Mouse (Mus musculus) bone marrow, adult 2 months (tissue): ENCODE measurements around the gene Pced1b. TPM values are rescaled to one million over a fixed set of nuclear protein-coding genes. Genes with fewer than 3 reads are reported as not detected.
"Not testable (repeated sequence)": the region's sequence is repeated elsewhere in the genome, so short reads cannot be mapped to it uniquely, and the experiment has no call there.

Source experiments
- H3K27ac ChIP-seq: fragments of 200-500 bp; 2 replicates; pipeline ENCODE4 v1.5.1; 2012; ENCODE audit warnings: low read depth, mild to moderate bottlenecking, control low read depth, inconsistent platforms, low read length; ENCODE audit not compliant: control insufficient read depth, poor library complexity, insufficient read depth
- H3K4me1 ChIP-seq: fragments of 200-500 bp; 2 replicates; pipeline ENCODE4 v1.6.1; 2011; ENCODE audit warnings: low read length; ENCODE audit not compliant: control insufficient read depth, insufficient read depth
- H3K4me3 ChIP-seq: fragments of 200-500 bp; replicated peaks from 2 replicates; pipeline ENCODE3; 2011; ENCODE audit warnings: mild to moderate bottlenecking, low read depth, low read length, control low read depth; ENCODE audit not compliant: control insufficient read depth
- CTCF ChIP-seq: fragments of 200-500 bp; IDR thresholded peaks from 2 replicates; pipeline ENCODE4 v1.5.1; 2011; ENCODE audit warnings: low read length, control low read depth; ENCODE audit not compliant: control insufficient read depth, insufficient read depth
- POLR2A ChIP-seq: fragments of 200-500 bp; IDR thresholded peaks from 2 replicates; pipeline ENCODE4 v1.6.1; 2011; ENCODE audit warnings: low read depth, mild to moderate bottlenecking, control low read depth, low read length, borderline replicate concordance; ENCODE audit not compliant: control insufficient read depth
- WGBS: fragments of 180-500 bp; shearing (Covaris S2); methylation state at CpG from one replicate; pipeline ENCODE4 v1.1.7; 2018; 5-methylcytosine and 5-hydroxymethylcytosine counted together
- polyA plus RNA-seq: library from polyadenylated mRNA; stranded (reverse); fragments of >200 nt; gene quantifications from 2 replicates; pipeline ENCODE4 v1.2.4, GENCODE M21; 2011; ENCODE audit warnings: low replicate concordance; ENCODE audit not compliant: missing spikeins, insufficient read depth, insufficient read length

Pced1b gene
- polyA plus RNA-seq, 1 experiment, result 19.7 TPM

- WGBS, result 51% methylated on average over 9 of the region's 9 CpGs
- Histone ChIP-seq H3K4me1 (peaks cover 4% of the 10 kb centered on the region), H3K27ac (no peak overlapping the region), H3K4me3 (no peak overlapping the region)
- TF ChIP-seq POLR2A (no peak), CTCF (no peak)
These were observed 108.9 kb downstream of the Pced1b start for GRCm38 (mm10) chr15:97355676-97356303.

- Histone ChIP-seq H3K4me1 (peaks cover 1% of the 10 kb centered on the region; the same call in 1 of the 2 replicates), H3K27ac (no peak overlapping the region), H3K4me3 (no peak overlapping the region)
- TF ChIP-seq POLR2A (no peak), CTCF (no peak)
- 97% methylated on average over 1 of the region's 1 CpGs for WGBS
These were observed 110.1 kb downstream of the Pced1b start for GRCm38 (mm10) chr15:97357016-97357415.

- no peak for TF ChIP-seq CTCF
- peak; percentile 51; the same call in 1 of the 2 replicates for TF ChIP-seq POLR2A
- Histone ChIP-seq H3K4me1 (peaks cover 3% of the 10 kb centered on the region; the same call in 1 of the 2 replicates), H3K4me3 (peak overlapping the region; percentile 84), H3K27ac (peak overlapping the region; percentile 91)
- WGBS, result 2% methylated on average over 23 of the region's 23 CpGs
These were observed 114.2 kb downstream of the Pced1b start for GRCm38 (mm10) chr15:97360842-97361770.

GRCm38 (mm10) chr15:97361771-97362171, 114.9 kb downstream of the Pced1b start:
- 2% methylated on average over 8 of the region's 8 CpGs for WGBS
- Histone ChIP-seq H3K4me1 (peaks cover 3% of the 10 kb centered on the region; the same call in 1 of the 2 replicates), H3K27ac (peak overlapping the region; percentile 91), H3K4me3 (peak overlapping the region; percentile 45)
- TF ChIP-seq CTCF (0 out of 2 replicates have a peak, but pooled peaks have one; percentile 27), POLR2A (no peak)

GRCm38 (mm10) chr15:97364271-97364670, 117.4 kb downstream of the Pced1b start:
- 60% methylated on average over 3 of the region's 3 CpGs for WGBS
- not testable (repeated sequence) for H3K27ac ChIP-seq, H3K4me3 ChIP-seq

GRCm38 (mm10) chr15:97364968-97365367, 118.1 kb downstream of the Pced1b start:
- Histone ChIP-seq H3K4me3 (no peak overlapping the region), H3K4me1 (peaks cover 3% of the 10 kb centered on the region; the same call in 1 of the 2 replicates), H3K27ac (no peak overlapping the region)
- WGBS, result 89% methylated on average over 8 of the region's 8 CpGs
- TF ChIP-seq CTCF (no peak), POLR2A (no peak)

More at GRCm38 (mm10) chr15:97364271-97364670, 117.4 kb downstream of the Pced1b start:
- H3K4me1 ChIP-seq, result not testable (repeated sequence)

- Histone ChIP-seq H3K27ac (no peak overlapping the region), H3K4me1 (peaks cover 2% of the 10 kb centered on the region; the same call in 1 of the 2 replicates), H3K4me3 (no peak overlapping the region)
- TF ChIP-seq POLR2A (no peak), CTCF (no peak)
- 88% methylated on average over 9 of the region's 9 CpGs for WGBS
These were observed 121.2 kb downstream of the Pced1b start for GRCm38 (mm10) chr15:97368035-97368608.

GRCm38 (mm10) chr15:97368631-97369030, 121.7 kb downstream of the Pced1b start:
- no peak overlapping the region for H3K27ac ChIP-seq
- no peak for TF ChIP-seq CTCF
- TF ChIP-seq POLR2A, result no peak
- H3K4me1 ChIP-seq, result peaks cover 2% of the 10 kb centered on the region; the same call in 1 of the 2 replicates
- WGBS, result 77% methylated on average over 7 of the region's 7 CpGs
- H3K4me3 ChIP-seq, result no peak overlapping the region
